Mouse (Mus musculus) forebrain, embryonic 14.5 days (tissue): Measurements from ENCODE around the gene Slc25a44. TPM values are rescaled to one million over a fixed set of nuclear protein-coding genes. Genes with fewer than 3 reads are reported as not detected.
A peak's percentile ranks its signal among the peaks of the same experiment; 100 is the strongest.
"Not testable (repeated sequence)": the region's sequence is repeated elsewhere in the genome, so short reads cannot be mapped to it uniquely, and the experiment has no call there.

Source experiments
- ATAC-seq: fragments of 200-750 bp; cut with Nextera tagmentation; 2 replicates; pipeline ENCODE4 v1.8.0; 2017; ENCODE audit warnings: mild to moderate bottlenecking, moderate library complexity
- DNase-seq: peaks from one replicate; pipeline ENCODE4 v3.0.0-alpha.2; 2015; ENCODE audit warnings: low spot score
- H3K27ac ChIP-seq: fragments of 300-500 bp; sonication (generic); 2 replicates; pipeline ENCODE4 v1.5.1; 2014; ENCODE audit warnings: low read depth, mild to moderate bottlenecking, control low read depth, low read length, moderate library complexity
- H3K27me3 ChIP-seq: fragments of 300-500 bp; sonication (generic); replicated peaks from 2 replicates; pipeline ENCODE4 v1.6.1; 2014; ENCODE audit warnings: low read length, control low read depth, mixed read lengths; ENCODE audit not compliant: control insufficient read depth, insufficient read depth
- H3K36me3 ChIP-seq: fragments of 300-500 bp; sonication (generic); 2 replicates; pipeline ENCODE4 v1.6.1; 2014; ENCODE audit warnings: low read length, control low read depth; ENCODE audit not compliant: control insufficient read depth, insufficient read depth
- H3K4me1 ChIP-seq: fragments of 300-500 bp; sonication (generic); 2 replicates; pipeline ENCODE4 v1.6.1; 2014; ENCODE audit warnings: antibody characterized with exemption, low read length, control low read depth; ENCODE audit not compliant: control insufficient read depth, insufficient read depth
- H3K4me2 ChIP-seq: fragments of 300-500 bp; sonication (generic); 2 replicates; pipeline ENCODE4 v1.6.1; 2014; ENCODE audit warnings: mild to moderate bottlenecking, control low read depth, low read length
- H3K4me3 ChIP-seq: fragments of 300-500 bp; sonication (generic); 2 replicates; pipeline ENCODE4 v1.5.1; 2014; ENCODE audit warnings: low read depth, low read length, control low read depth
- H3K9ac ChIP-seq: fragments of 300-500 bp; sonication (generic); 2 replicates; pipeline ENCODE4 v1.6.1; 2014; ENCODE audit warnings: mild to moderate bottlenecking, low read length, control low read depth, moderate library complexity
- H3K9me3 ChIP-seq: fragments of 300-500 bp; sonication (generic); replicated peaks from 2 replicates; pipeline ENCODE4 v1.6.1; 2016; ENCODE audit warnings: low read length, control low read depth, mixed read lengths; ENCODE audit not compliant: control insufficient read depth
- WGBS: fragments of 180-500 bp; shearing (Covaris S2); extraction: QIAGEN DNeasy Blood & Tissue Kit; methylation state at CpG from one replicate; pipeline ENCODE4 v1.1.7; 2014; 5-methylcytosine and 5-hydroxymethylcytosine counted together
- polyA plus RNA-seq: library from polyadenylated mRNA; unstranded; fragments of >200 nt; fragmentation: Nextera tagmentation; extraction: Ambion mirVana; gene quantifications from 2 replicates; pipeline ENCODE4 v1.2.1, GENCODE M21; 2014

Gene Slc25a44
- polyA plus RNA-seq, 1 experiment from 2014 or later: 30.8 TPM

GRCm38 (mm10) chr3:88372643-88373042 lies 52.3 kb downstream of the Slc25a44 start, which contains the start of gene Bglap3:
Gene Bglap3 (minus strand): TSS chr3:88372743.
- H3K4me2 ChIP-seq, H3K4me3 ChIP-seq, ATAC-seq, H3K27ac ChIP-seq, DNase-seq, H3K27me3 ChIP-seq, H3K9ac ChIP-seq, H3K36me3 ChIP-seq, H3K9me3 ChIP-seq, H3K4me1 ChIP-seq: not testable (repeated sequence)
- WGBS: 94% methylated on average over 9 of the region's 9 CpGs

GRCm38 (mm10) chr3:88368511-88368910 lies 56.4 kb downstream of the Slc25a44 start:
- H3K27me3 ChIP-seq, H3K4me3 ChIP-seq, H3K27ac ChIP-seq, H3K9ac ChIP-seq, DNase-seq, H3K9me3 ChIP-seq, H3K4me1 ChIP-seq, H3K4me2 ChIP-seq, H3K36me3 ChIP-seq, ATAC-seq: not testable (repeated sequence)
- 89% methylated on average over 7 of the region's 7 CpGs for WGBS

GRCm38 (mm10) chr3:88367517-88367916 lies 57.4 kb downstream of the Slc25a44 start:
- not testable (repeated sequence) for H3K4me2 ChIP-seq, H3K9me3 ChIP-seq, H3K4me1 ChIP-seq, H3K9ac ChIP-seq, H3K27me3 ChIP-seq, H3K27ac ChIP-seq, H3K4me3 ChIP-seq, H3K36me3 ChIP-seq, DNase-seq
- 39% methylated on average over 3 of the region's 7 CpGs for WGBS
- ATAC-seq: peak; percentile 28

GRCm38 (mm10) chr3:88366830-88367428 lies 58.0 kb downstream of the Slc25a44 start:
- DNase-seq: peak; percentile 47
- peak; percentile 85 for ATAC-seq
- not testable (repeated sequence) for H3K27me3 ChIP-seq, H3K9me3 ChIP-seq, H3K9ac ChIP-seq, H3K4me1 ChIP-seq
- 2% methylated on average over 17 of the region's 22 CpGs for WGBS
- Histone ChIP-seq H3K4me2 (peak overlapping the region; percentile 23; the same call in 1 of the 2 replicates), H3K4me3 (0 out of 2 replicates have a peak overlapping the region, but pooled peaks have one; percentile 15), H3K36me3 (peaks cover 14% of the 10 kb centered on the region), H3K27ac (0 out of 2 replicates have a peak overlapping the region, but pooled peaks have one; percentile 48)

GRCm38 (mm10) chr3:88365705-88366361 lies 59.1 kb downstream of the Slc25a44 start:
- H3K27ac ChIP-seq: no peak overlapping the region
- no peaks in the 10 kb centered on the region for H3K4me1 ChIP-seq
- DNase-seq: no peak
- ATAC-seq: 0 out of 2 replicates have a peak, but pooled peaks have one; percentile 12
- H3K4me2 ChIP-seq: peak overlapping the region; percentile 5; the same call in 1 of the 2 replicates
- no peak overlapping the region for H3K4me3 ChIP-seq
- H3K36me3 ChIP-seq: peaks cover 24% of the 10 kb centered on the region
- H3K27me3 ChIP-seq: 0 out of 2 replicates have a peak, but pooled peaks cover 6% of the 10 kb centered on the region
- peaks cover 4% of the 10 kb centered on the region; the same call in 1 of the 2 replicates for H3K9me3 ChIP-seq
- WGBS: 44% methylated on average over 34 of the region's 34 CpGs
- no peak overlapping the region; the same call in 1 of the 2 replicates for H3K9ac ChIP-seq

- H3K4me3 ChIP-seq: no peak within 1 kb of the TSS
- H3K4me2 ChIP-seq: 0 out of 2 replicates have a peak within 1 kb of the TSS, but pooled peaks have one; percentile 9
- no peak within 1 kb of the TSS for H3K27ac ChIP-seq
- no peak within 1 kb of the TSS for H3K9ac ChIP-seq
- DNase-seq: peak; percentile 25
- no peaks in the 10 kb centered on the region for H3K4me1 ChIP-seq
- H3K36me3 ChIP-seq: peaks cover 39% of the 10 kb centered on the region
- 2% methylated on average over 16 of the region's 16 CpGs for WGBS
- no peaks in the 10 kb centered on the region for H3K9me3 ChIP-seq
- no peak for ATAC-seq
- 0 out of 2 replicates have a peak, but pooled peaks cover 6% of the 10 kb centered on the region for H3K27me3 ChIP-seq
Observed at GRCm38 (mm10) chr3:88364337-88364736, 60.6 kb downstream of the Slc25a44 start, which contains the start of gene Paqr6. Gene Paqr6 (plus strand): TSS chr3:88364584.

- Histone ChIP-seq H3K4me1 (no peaks in the 10 kb centered on the region), H3K9me3 (no peaks in the 10 kb centered on the region), H3K4me3 (no peak overlapping the region), H3K27ac (no peak overlapping the region), H3K27me3 (0 out of 2 replicates have a peak, but pooled peaks cover 6% of the 10 kb centered on the region), H3K4me2 (no peak overlapping the region), H3K9ac (no peak overlapping the region), H3K36me3 (peaks cover 46% of the 10 kb centered on the region)
- no peak for ATAC-seq
- WGBS: 49% methylated on average over 4 of the region's 4 CpGs
- no peak for DNase-seq
Observed at GRCm38 (mm10) chr3:88363700-88364099, 61.2 kb downstream of the Slc25a44 start.

GRCm38 (mm10) chr3:88361612-88362313 lies 63.2 kb downstream of the Slc25a44 start:
- DNase-seq (no peak), ATAC-seq (no peak)
- Histone ChIP-seq H3K4me2 (no peak overlapping the region), H3K9me3 (no peaks in the 10 kb centered on the region), H3K36me3 (peaks cover 65% of the 10 kb centered on the region), H3K4me1 (no peaks in the 10 kb centered on the region), H3K4me3 (no peak overlapping the region), H3K27ac (no peak overlapping the region), H3K27me3 (0 out of 2 replicates have a peak, but pooled peaks cover 6% of the 10 kb centered on the region), H3K9ac (no peak overlapping the region)
- 84% methylated on average over 2 of the region's 2 CpGs for WGBS
